In the genomic region with DNA sequence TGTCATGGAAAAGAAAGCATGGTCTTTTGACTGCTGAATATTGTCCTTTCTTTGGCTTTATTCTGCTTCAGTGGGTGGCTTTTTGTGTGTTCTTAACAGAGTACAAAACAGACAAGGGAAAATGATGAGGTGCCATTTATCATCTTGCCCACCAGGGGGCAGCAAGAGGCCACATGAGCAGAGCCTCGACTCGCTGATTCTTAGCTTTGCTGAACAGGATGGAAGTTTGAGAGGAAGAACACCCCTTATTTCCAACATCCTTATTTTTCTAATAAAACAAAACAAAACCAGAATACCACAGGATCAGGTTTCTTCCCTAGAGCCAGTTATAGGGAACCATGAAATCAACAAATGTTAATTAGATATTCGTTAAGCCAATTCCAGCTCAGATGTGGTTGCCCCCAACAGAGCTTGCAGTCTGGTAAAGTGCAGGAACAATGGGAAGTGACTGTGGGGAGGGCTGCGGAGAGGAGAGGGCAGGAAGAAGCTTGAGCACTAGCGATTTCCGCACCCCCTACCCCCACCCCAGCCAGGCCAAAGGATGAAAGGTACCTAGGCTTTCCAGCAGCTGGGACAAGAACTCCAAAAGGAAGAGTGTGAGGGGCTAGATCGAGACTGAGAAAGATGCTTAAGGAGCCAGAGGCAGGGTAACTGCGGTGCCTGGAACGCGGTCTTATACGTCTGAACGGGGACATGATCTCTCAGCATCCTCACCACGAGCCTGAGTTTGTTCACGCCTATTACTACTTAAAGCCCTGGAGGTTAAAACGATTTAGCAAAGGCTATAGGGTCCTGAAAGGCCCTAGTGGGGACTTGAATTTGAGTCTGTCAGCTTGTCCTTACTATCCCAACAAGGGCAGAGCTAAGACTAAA, we compare ENCODE assay signal across 8 mouse cellular contexts. TPM values are rescaled to one million over a fixed set of nuclear protein-coding genes. Genes with fewer than 3 reads are reported as not detected.
DNase-seq lines count a peak whose midpoint lies in the region; ATAC-seq lines count a peak whose summit lies in the region.

No protein-coding gene starts in this region.

- H3K4me2 ChIP-seq in heart, embryonic 12.5 days = peak overlapping the region; percentile 24
- H3K4me2 ChIP-seq in kidney, embryonic 16.5 days (replicated peaks; ENCODE audit: low read depth, low read length) = peak overlapping the region; percentile 26; the same call in 1 of the 2 replicates
- no peak overlapping the region for H3K4me2 ChIP-seq in limb, embryonic 15.5 days
- peak overlapping the region; percentile 31 for H3K4me2 ChIP-seq in neural tube, embryonic 13.5 days

- no peaks in the 10 kb centered on the region for H3K9me3 ChIP-seq in heart, embryonic 12.5 days (replicated peaks)
- H3K9me3 ChIP-seq in kidney, embryonic 16.5 days (ENCODE audit: low read length) = no peaks in the 10 kb centered on the region
- no peaks in the 10 kb centered on the region for H3K9me3 ChIP-seq in limb, embryonic 15.5 days
- no peaks in the 10 kb centered on the region for H3K9me3 ChIP-seq in neural tube, embryonic 13.5 days

- H3K4me3 ChIP-seq in heart, embryonic 12.5 days = no peak overlapping the region
- no peak overlapping the region for H3K4me3 ChIP-seq in kidney, embryonic 16.5 days (ENCODE audit: low read length)
- H3K4me3 ChIP-seq in limb, embryonic 15.5 days = no peak overlapping the region
- no peak overlapping the region for H3K4me3 ChIP-seq in neural tube, embryonic 13.5 days

- 0 out of 2 replicates have a peak, but pooled peaks have one; percentile 22 for ATAC-seq in heart, embryonic 12.5 days (ENCODE audit: insufficient number of reproducible peaks, low FRiP score)
- peak; percentile 60; the same call in 1 of the 2 replicates for ATAC-seq in kidney, embryonic 16.5 days (ENCODE audit: low FRiP score, low TSS enrichment)
- no peak for ATAC-seq in limb, embryonic 15.5 days (ENCODE audit: insufficient number of reproducible peaks, low FRiP score, low TSS enrichment, low read depth)
- ATAC-seq in neural tube, embryonic 13.5 days (ENCODE audit: low read depth) = peak; percentile 65; the same call in 1 of the 2 replicates

- H3K36me3 ChIP-seq in heart, embryonic 12.5 days = no peaks in the 10 kb centered on the region
- H3K36me3 ChIP-seq in kidney, embryonic 16.5 days (ENCODE audit: insufficient read depth, low read length) = no peaks in the 10 kb centered on the region
- H3K36me3 ChIP-seq in limb, embryonic 15.5 days = no peaks in the 10 kb centered on the region
- no peaks in the 10 kb centered on the region for H3K36me3 ChIP-seq in neural tube, embryonic 13.5 days

- DNase-seq in 416B (ENCODE audit: low read depth) (peak; percentile 43), ZHBTc4 (ENCODE audit: low read depth, low spot score) (peak; percentile 78)
- peak; percentile 85 for DNase-seq in embryo, embryonic 11 days
- peak; percentile 76 for DNase-seq in thymus, postnatal 0 days (ENCODE audit: low spot score)

- H3K4me1 ChIP-seq in heart, embryonic 12.5 days (replicated peaks) = peaks cover 9% of the 10 kb centered on the region; the same call in 1 of the 2 replicates
- peaks cover 6% of the 10 kb centered on the region for H3K4me1 ChIP-seq in kidney, embryonic 16.5 days (ENCODE audit: insufficient read depth, low read length)
- H3K4me1 ChIP-seq in limb, embryonic 15.5 days = peaks cover 8% of the 10 kb centered on the region
- H3K4me1 ChIP-seq in neural tube, embryonic 13.5 days (replicated peaks) = peaks cover 19% of the 10 kb centered on the region

- no peak overlapping the region for H3K27ac ChIP-seq in heart, embryonic 12.5 days (ENCODE audit: poor library complexity, severe bottlenecking)
- peak overlapping the region; percentile 17; the same call in 1 of the 2 replicates for H3K27ac ChIP-seq in kidney, embryonic 16.5 days (ENCODE audit: low read length)
- peak overlapping the region; percentile 28; the same call in 1 of the 2 replicates for H3K27ac ChIP-seq in limb, embryonic 15.5 days
- H3K27ac ChIP-seq in neural tube, embryonic 13.5 days (replicated peaks) = no peak overlapping the region

- H3K9ac ChIP-seq in heart, embryonic 12.5 days = no peak overlapping the region
- no peak overlapping the region for H3K9ac ChIP-seq in kidney, embryonic 16.5 days (replicated peaks; ENCODE audit: low read length)
- H3K9ac ChIP-seq in limb, embryonic 15.5 days = no peak overlapping the region
- peak overlapping the region; percentile 46 for H3K9ac ChIP-seq in neural tube, embryonic 13.5 days

- peaks cover 6% of the 10 kb centered on the region; the same call in 1 of the 2 replicates for H3K27me3 ChIP-seq in heart, embryonic 12.5 days (replicated peaks)
- H3K27me3 ChIP-seq in kidney, embryonic 16.5 days (ENCODE audit: insufficient read depth, low read length) = no peaks in the 10 kb centered on the region
- H3K27me3 ChIP-seq in limb, embryonic 15.5 days = peaks cover 13% of the 10 kb centered on the region; the same call in 1 of the 2 replicates
- H3K27me3 ChIP-seq in neural tube, embryonic 13.5 days = peaks cover 30% of the 10 kb centered on the region

- 3% methylated on average over 15 of the region's 15 CpGs for WGBS in heart, embryonic 12.5 days
- WGBS in kidney, embryonic 16.5 days = 6% methylated on average over 15 of the region's 15 CpGs
- 4% methylated on average over 15 of the region's 15 CpGs for WGBS in limb, embryonic 15.5 days
- 4% methylated on average over 15 of the region's 15 CpGs for WGBS in neural tube, embryonic 13.5 days

RNA-seq across cellular contexts. Expression of a gene that starts 31.6 kb away (rescaled TPM):
- polyA plus RNA-seq in heart, embryonic 12.5 days (2016; fragmentation: Nextera tagmentation; extraction: Ambion mirVana) = 0.52 and 0.63 TPM in 2 replicates
- polyA plus RNA-seq in kidney, embryonic 16.5 days (2015; fragmentation: Nextera tagmentation; extraction: Ambion mirVana) = 5.7 and 6.0 TPM in 2 replicates
- 6.2 and 7.0 TPM in 2 replicates for polyA plus RNA-seq in limb, embryonic 15.5 days (2015; fragmentation: Nextera tagmentation; extraction: Ambion mirVana)
- 46.8 and 52.3 TPM in 2 replicates for polyA plus RNA-seq in neural tube, embryonic 13.5 days (2015; fragmentation: Nextera tagmentation; extraction: Ambion mirVana)
- 22.7 and 28.2 TPM in 2 replicates for polyA plus RNA-seq in thymus, postnatal 0 days (2015; fragmentation: Nextera tagmentation; extraction: Ambion mirVana)

Comparison
In these comparisons a context has a peak if more than half of its experiments do, and no peak if none do; other contexts are left out.
1. H3K27ac ChIP-seq: peak in kidney, embryonic 16.5 days (single experiment) and limb, embryonic 15.5 days (single experiment); none in heart, embryonic 12.5 days (single experiment) and neural tube, embryonic 13.5 days (single experiment).
2. Peak in every context shown above with its lines, with median percentiles within 50 percentile points of each other: DNase-seq.